Mouse (Mus musculus) stomach, embryonic 14.5 days (tissue): ENCODE measurements at regions not wholly inside any gene's neighbourhood (a gene's known extent, or its start where the extent isn't known, plus 50 kb on each side); places are given as distances from the start of the nearest gene placed in this dataset.
A peak's percentile ranks its signal among the peaks of the same experiment; 100 is the strongest.

Source experiments
- ATAC-seq: fragments of 200-750 bp; cut with Nextera tagmentation; 2 replicates; pipeline ENCODE4 v1.8.0; 2017; ENCODE audit warnings: low read depth, moderate TSS enrichment; ENCODE audit not compliant: insufficient number of reproducible peaks, insufficient read depth, low FRiP score
- H3K27ac ChIP-seq: fragments of 300-500 bp; sonication (generic); 2 replicates; pipeline ENCODE4 v1.5.1; 2014; ENCODE audit warnings: mild to moderate bottlenecking, low read length, moderate library complexity, mixed read lengths
- H3K27me3 ChIP-seq: fragments of 300-500 bp; sonication (generic); 2 replicates; pipeline ENCODE4 v1.6.1; 2014; ENCODE audit warnings: low read length, control low read depth, mixed read lengths; ENCODE audit not compliant: control insufficient read depth, insufficient read depth
- H3K36me3 ChIP-seq: fragments of 300-500 bp; sonication (generic); 2 replicates; pipeline ENCODE4 v1.6.1; 2014; ENCODE audit warnings: mild to moderate bottlenecking, control low read depth, low read length, moderate library complexity, mixed read lengths; ENCODE audit not compliant: control insufficient read depth, insufficient read depth
- H3K4me1 ChIP-seq: fragments of 300-500 bp; sonication (generic); 2 replicates; pipeline ENCODE4 v1.6.1; 2014; ENCODE audit warnings: low read length, control low read depth, mixed read lengths; ENCODE audit not compliant: control insufficient read depth, insufficient read depth
- H3K4me2 ChIP-seq: fragments of 300-500 bp; sonication (generic); replicated peaks from 2 replicates; pipeline ENCODE4 v1.6.1; 2014; ENCODE audit warnings: low read depth, low read length, control low read depth
- H3K4me3 ChIP-seq: fragments of 300-500 bp; sonication (generic); 2 replicates; pipeline ENCODE4 v1.5.1; 2014; ENCODE audit warnings: low read depth, low read length, control low read depth
- H3K9ac ChIP-seq: fragments of 300-500 bp; sonication (generic); replicated peaks from 2 replicates; pipeline ENCODE4 v1.6.1; 2014; ENCODE audit warnings: low read depth, mild to moderate bottlenecking, control low read depth, low read length, moderate library complexity, mixed read lengths
- H3K9me3 ChIP-seq: fragments of 300-500 bp; sonication (generic); 2 replicates; pipeline ENCODE4 v1.6.1; 2016; ENCODE audit warnings: low read depth, low read length, control low read depth; ENCODE audit not compliant: control insufficient read depth
- WGBS: fragments of 180-500 bp; shearing (Covaris S2); extraction: QIAGEN DNeasy Blood & Tissue Kit; methylation state at CpG from one replicate; pipeline ENCODE4 v1.1.7; 2014; 5-methylcytosine and 5-hydroxymethylcytosine counted together

GRCm38 (mm10) chr5:111660447-111660846, 73.3 kb upstream of the Gm26897 start:
- Histone ChIP-seq H3K36me3 (no peaks in the 10 kb centered on the region), H3K27me3 (no peaks in the 10 kb centered on the region), H3K4me3 (no peak overlapping the region), H3K9ac (no peak overlapping the region), H3K4me1 (no peaks in the 10 kb centered on the region), H3K4me2 (no peak overlapping the region), H3K9me3 (no peaks in the 10 kb centered on the region), H3K27ac (no peak overlapping the region)
- 50% methylated on average over 10 of the region's 10 CpGs for WGBS
- ATAC-seq = no peak

- no peaks in the 10 kb centered on the region for H3K27me3 ChIP-seq
- no peak overlapping the region for H3K27ac ChIP-seq
- ATAC-seq = no peak
- no peak overlapping the region for H3K4me3 ChIP-seq
- WGBS = 82% methylated on average over 6 of the region's 6 CpGs
- no peaks in the 10 kb centered on the region for H3K4me1 ChIP-seq
- H3K9ac ChIP-seq = no peak overlapping the region
- no peaks in the 10 kb centered on the region for H3K9me3 ChIP-seq
- no peak overlapping the region for H3K4me2 ChIP-seq
- no peaks in the 10 kb centered on the region for H3K36me3 ChIP-seq
Measured at GRCm38 (mm10) chr5:111660968-111661367, 72.8 kb upstream of the Gm26897 start.

GRCm38 (mm10) chr5:111661971-111662370, 71.8 kb upstream of the Gm26897 start:
- no peak overlapping the region for H3K4me2 ChIP-seq
- H3K9ac ChIP-seq = no peak overlapping the region
- H3K9me3 ChIP-seq = no peaks in the 10 kb centered on the region
- H3K27me3 ChIP-seq = no peaks in the 10 kb centered on the region
- no peaks in the 10 kb centered on the region for H3K36me3 ChIP-seq
- whole genome bisulfite sequencing = 71% methylated on average over 12 of the region's 12 CpGs
- no peak overlapping the region for H3K27ac ChIP-seq
- ATAC-seq = no peak
- H3K4me3 ChIP-seq = no peak overlapping the region
- no peaks in the 10 kb centered on the region for H3K4me1 ChIP-seq

DNA sequence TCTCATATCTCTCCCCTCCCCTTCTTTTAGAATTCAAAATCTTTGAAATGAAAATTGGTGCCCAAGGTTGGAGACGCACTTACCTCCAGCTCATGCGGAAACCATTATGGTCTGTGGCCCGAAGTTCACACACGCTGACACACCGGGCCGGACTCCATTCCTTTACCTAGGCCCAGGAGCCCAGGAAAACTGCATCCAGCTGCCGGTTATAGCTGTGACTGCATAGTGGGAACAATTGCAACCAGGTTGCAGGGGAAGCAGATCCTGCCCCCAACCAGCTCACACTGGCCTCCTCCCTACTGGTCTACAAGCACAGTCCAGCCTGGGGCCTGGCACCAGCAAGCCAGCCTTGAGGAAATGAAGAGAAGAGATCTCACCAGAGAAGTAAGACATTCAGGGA, 69.9 kb upstream of the Gm26897 start:
- H3K4me1 ChIP-seq = no peaks in the 10 kb centered on the region
- H3K27ac ChIP-seq = no peak overlapping the region
- H3K27me3 ChIP-seq = no peaks in the 10 kb centered on the region
- no peak for ATAC-seq
- no peaks in the 10 kb centered on the region for H3K36me3 ChIP-seq
- H3K4me2 ChIP-seq = no peak overlapping the region
- H3K9me3 ChIP-seq = peaks cover 3% of the 10 kb centered on the region; the same call in 1 of the 2 replicates
- H3K4me3 ChIP-seq = no peak overlapping the region
- H3K9ac ChIP-seq = no peak overlapping the region
- 89% methylated on average over 7 of the region's 7 CpGs for WGBS

DNA sequence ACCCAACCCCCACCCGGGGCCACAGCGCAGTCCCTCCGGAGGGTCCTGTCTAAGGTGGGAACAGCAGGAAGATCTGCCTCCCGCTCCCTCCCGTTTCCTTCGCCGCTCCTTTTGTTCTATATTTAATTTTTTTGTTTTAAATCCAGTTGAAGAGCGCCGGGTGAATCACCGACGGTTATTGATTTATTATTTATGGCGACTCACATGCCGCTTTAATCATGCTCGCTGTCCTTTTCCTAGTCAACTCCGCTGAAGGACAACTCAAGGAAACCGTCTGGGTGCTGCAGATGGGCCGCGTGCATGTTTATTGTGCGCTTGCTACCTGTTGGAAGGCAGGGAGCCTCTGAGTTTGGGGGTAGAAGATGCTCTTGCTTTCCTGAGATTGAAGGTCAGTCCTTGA, 68.3 kb upstream of the Gm26897 start:
- no peak for ATAC-seq
- H3K4me2 ChIP-seq = no peak overlapping the region
- no peaks in the 10 kb centered on the region for H3K36me3 ChIP-seq
- peaks cover 3% of the 10 kb centered on the region; the same call in 1 of the 2 replicates for H3K9me3 ChIP-seq
- H3K4me3 ChIP-seq = no peak overlapping the region
- no peak overlapping the region for H3K27ac ChIP-seq
- 65% methylated on average over 19 of the region's 19 CpGs for WGBS
- no peaks in the 10 kb centered on the region for H3K4me1 ChIP-seq
- H3K27me3 ChIP-seq = no peaks in the 10 kb centered on the region
- H3K9ac ChIP-seq = no peak overlapping the region

- Histone ChIP-seq H3K4me3 (no peak overlapping the region), H3K9me3 (peaks cover 3% of the 10 kb centered on the region; the same call in 1 of the 2 replicates), H3K27ac (no peak overlapping the region), H3K9ac (no peak overlapping the region), H3K36me3 (no peaks in the 10 kb centered on the region), H3K4me2 (no peak overlapping the region), H3K27me3 (no peaks in the 10 kb centered on the region), H3K4me1 (peaks cover 2% of the 10 kb centered on the region; the same call in 1 of the 2 replicates)
- ATAC-seq = no peak
- WGBS = 65% methylated on average over 8 of the region's 8 CpGs
Measured at GRCm38 (mm10) chr5:111666007-111666406, 67.7 kb upstream of the Gm26897 start.

GRCm38 (mm10) chr5:111667901-111668300, 65.8 kb upstream of the Gm26897 start:
- Histone ChIP-seq H3K9me3 (peaks cover 3% of the 10 kb centered on the region; the same call in 1 of the 2 replicates), H3K27ac (no peak overlapping the region), H3K9ac (no peak overlapping the region), H3K4me3 (no peak overlapping the region), H3K4me1 (peaks cover 10% of the 10 kb centered on the region), H3K36me3 (no peaks in the 10 kb centered on the region), H3K27me3 (no peaks in the 10 kb centered on the region), H3K4me2 (no peak overlapping the region)
- WGBS = 67% methylated on average over 3 of the region's 3 CpGs
- no peak for ATAC-seq

DNA sequence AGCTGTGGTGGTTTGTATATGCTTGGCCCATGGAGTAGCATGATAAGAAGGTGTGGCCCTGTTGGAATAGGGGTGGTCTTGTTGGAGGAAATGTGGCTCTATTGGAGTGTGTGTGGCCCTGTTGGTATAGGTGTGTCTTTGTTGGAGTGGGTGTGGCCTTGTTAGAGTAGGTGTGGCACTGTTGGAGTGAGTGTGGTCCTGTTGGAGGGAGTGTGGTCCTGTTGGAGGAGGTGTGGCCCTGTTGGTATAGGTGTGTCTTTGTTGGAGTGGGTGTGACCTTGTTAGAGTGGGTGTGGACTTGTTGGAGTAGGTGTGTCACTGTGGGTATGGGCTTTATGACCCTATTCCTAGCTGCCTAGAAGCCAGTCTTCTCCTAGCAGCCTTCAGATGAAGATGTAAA, 64.6 kb upstream of the Gm26897 start:
- no peak overlapping the region for H3K27ac ChIP-seq
- no peak overlapping the region for H3K9ac ChIP-seq
- no peaks in the 10 kb centered on the region for H3K27me3 ChIP-seq
- H3K36me3 ChIP-seq = no peaks in the 10 kb centered on the region
- peaks cover 3% of the 10 kb centered on the region; the same call in 1 of the 2 replicates for H3K9me3 ChIP-seq
- H3K4me3 ChIP-seq = no peak overlapping the region
- peaks cover 10% of the 10 kb centered on the region for H3K4me1 ChIP-seq
- H3K4me2 ChIP-seq = no peak overlapping the region
- peak; percentile 30; the same call in 1 of the 2 replicates for ATAC-seq

- peaks cover 28% of the 10 kb centered on the region for H3K4me1 ChIP-seq
- H3K4me2 ChIP-seq = no peak overlapping the region
- 39% methylated on average over 6 of the region's 6 CpGs for WGBS
- H3K27ac ChIP-seq = peak overlapping the region; percentile 71; the same call in 1 of the 2 replicates
- H3K4me3 ChIP-seq = no peak overlapping the region
- H3K9me3 ChIP-seq = peaks cover 3% of the 10 kb centered on the region; the same call in 1 of the 2 replicates
- H3K36me3 ChIP-seq = no peaks in the 10 kb centered on the region
- no peak overlapping the region for H3K9ac ChIP-seq
- H3K27me3 ChIP-seq = no peaks in the 10 kb centered on the region
- ATAC-seq = no peak
Measured at GRCm38 (mm10) chr5:111671762-111672161, 62.0 kb upstream of the Gm26897 start.
